Mouse (Mus musculus): ENCODE measurements around the gene Rbbp4.
"Not testable (repeated sequence)": the region's sequence is repeated elsewhere in the genome, so short reads cannot be mapped to it uniquely, and the experiment has no call there.

Gene Rbbp4

DNA sequence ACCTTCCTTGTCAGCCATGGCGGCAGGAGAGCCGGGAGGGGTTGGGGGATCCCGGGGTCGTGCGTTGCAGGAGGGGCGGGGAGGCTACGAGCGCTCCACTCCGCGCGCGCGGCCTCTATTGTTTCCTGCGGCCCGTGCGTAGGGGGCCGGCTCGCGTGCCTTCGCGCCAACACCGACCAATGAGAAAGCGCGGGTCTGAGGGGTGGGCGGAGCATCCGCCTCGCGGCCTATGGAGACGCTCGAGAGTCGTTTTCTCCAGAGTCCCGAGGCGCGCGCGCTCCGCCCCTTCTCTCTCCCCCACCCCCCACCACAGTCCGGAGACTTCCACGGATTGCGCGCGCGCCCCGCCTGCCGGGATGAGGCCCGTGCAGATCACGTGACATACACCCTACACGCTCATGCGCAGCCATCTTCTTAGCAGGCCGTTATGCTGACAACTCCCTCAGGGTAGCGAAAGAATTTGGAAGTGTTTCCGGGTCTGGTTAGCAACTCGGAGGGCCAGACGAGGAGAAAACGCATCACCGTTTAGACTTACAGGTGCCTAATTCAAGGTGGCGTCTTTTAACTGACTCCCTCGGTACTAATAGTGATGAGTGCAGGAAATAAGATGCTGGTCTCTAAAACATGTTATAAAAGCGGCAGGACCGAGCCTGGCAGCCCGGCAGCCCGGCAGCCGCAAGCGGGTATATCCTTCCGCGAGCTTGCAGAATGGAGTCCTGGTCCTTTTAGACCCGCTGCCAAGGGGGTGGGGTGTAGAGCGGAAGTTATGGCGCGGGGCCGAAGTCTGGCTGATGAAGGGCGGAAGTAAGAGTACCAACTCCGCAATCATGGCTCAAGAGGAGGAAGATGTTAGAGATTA is at the start of gene Rbbp4, which contains the start of gene Zbtb8os:
Rbbp4 (minus strand) TSS at position 155 of the 859 bp plus-strand sequence.
Zbtb8os (plus strand) TSS at position 480 of the 859 bp plus-strand sequence.
- DNase-seq (ENCODE audit: low read depth, low spot score) = peak; percentile 98

DNA sequence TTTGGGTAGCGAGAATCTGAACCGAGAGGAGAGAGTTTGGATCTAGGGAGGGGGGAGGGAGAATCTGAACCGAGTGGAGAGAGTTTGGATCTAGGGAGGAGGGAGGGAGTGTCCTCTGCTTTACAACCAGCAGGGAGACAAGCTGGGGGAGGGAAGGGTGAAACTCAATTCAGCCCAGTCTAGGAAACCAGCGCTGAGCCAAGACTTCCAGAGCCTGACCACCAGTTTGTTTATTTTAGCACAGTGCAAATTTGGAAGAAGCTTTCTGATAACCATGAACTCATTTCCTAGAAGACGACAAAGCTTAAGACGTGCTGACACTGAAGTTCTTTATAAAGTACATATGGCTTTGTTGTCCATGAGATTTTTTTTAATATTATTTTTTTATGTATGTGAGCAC is 49.3 kb upstream of the Rbbp4 start:
- peak; percentile 38 for DNase-seq (ENCODE audit: low read depth, low spot score)

GRCm38 (mm10) chr4:129383586-129383985 is 48.4 kb upstream of the Rbbp4 start:
- no peak for DNase-seq (ENCODE audit: low read depth, low spot score)

GRCm38 (mm10) chr4:129382488-129382887 is 47.3 kb upstream of the Rbbp4 start:
- peak; percentile 69 for DNase-seq (ENCODE audit: low read depth, low spot score)

GRCm38 (mm10) chr4:129382029-129382428 is 46.9 kb upstream of the Rbbp4 start:
- DNase-seq (ENCODE audit: low read depth, low spot score) = no peak

DNA sequence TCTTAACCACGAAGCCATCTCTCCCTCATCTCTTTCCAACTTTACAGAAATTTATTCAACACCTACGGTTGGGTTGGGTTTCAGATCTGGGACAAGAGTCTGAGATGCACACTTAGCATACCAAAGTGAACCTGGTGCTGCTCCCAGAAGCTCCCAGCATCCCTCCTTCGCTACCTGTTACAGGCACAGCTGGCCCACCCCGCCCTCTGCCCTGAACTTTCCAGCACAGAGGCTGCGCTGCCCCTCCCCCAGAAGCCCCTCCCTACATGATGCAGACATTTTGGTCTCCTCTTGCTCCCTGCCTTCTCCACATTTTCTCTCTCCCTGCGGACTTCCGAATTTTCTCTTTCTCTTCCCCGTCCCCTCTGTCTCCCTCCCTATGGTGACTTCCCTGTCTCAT is 46.0 kb upstream of the Rbbp4 start:
- DNase-seq (ENCODE audit: low read depth, low spot score) = no peak

GRCm38 (mm10) chr4:129379805-129380204 is 44.6 kb upstream of the Rbbp4 start:
- DNase-seq (ENCODE audit: low read depth, low spot score) = no peak

- DNase-seq (ENCODE audit: low read depth, low spot score) = no peak
These were observed 42.6 kb upstream of the Rbbp4 start, which contains the start of gene Zbtb8a for GRCm38 (mm10) chr4:129377601-129378390. TSS of gene Zbtb8a (minus strand) at chr4:129378116.

- no peak for DNase-seq (ENCODE audit: low read depth, low spot score)
These were observed 41.9 kb upstream of the Rbbp4 start for GRCm38 (mm10) chr4:129376961-129377545.

- DNase-seq (ENCODE audit: low read depth, low spot score) = no peak
These were observed 40.7 kb upstream of the Rbbp4 start for GRCm38 (mm10) chr4:129375821-129376220.

- DNase-seq (ENCODE audit: low read depth, low spot score) = no peak
These were observed 39.8 kb upstream of the Rbbp4 start for GRCm38 (mm10) chr4:129375000-129375399.

DNA sequence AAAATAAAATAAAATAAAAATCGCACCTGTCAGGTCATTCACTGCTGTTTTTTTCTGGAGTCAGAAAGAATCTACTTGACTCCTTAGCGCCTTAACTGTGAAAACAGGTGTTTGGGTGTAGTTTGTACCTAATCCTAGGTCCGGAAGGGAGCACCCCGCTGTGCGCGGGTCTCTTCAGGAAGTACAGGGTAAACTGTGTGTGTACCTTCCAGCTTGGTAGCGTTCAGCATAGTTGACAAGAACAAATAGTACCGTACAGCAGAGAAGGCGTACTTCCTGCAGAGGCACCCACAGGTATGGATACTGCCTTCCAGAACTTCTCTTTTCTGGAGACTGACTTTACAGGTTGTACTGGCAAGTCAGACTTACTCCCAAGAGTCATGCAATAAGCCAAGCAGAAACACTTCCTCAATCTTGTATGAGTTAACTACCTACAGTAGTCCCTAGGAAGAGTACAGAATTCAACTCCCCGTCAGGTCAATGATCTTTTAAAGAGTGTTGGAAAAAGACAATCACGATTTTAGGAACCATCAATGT is 39.1 kb upstream of the Rbbp4 start:
- DNase-seq (ENCODE audit: low read depth, low spot score) = no peak

GRCm38 (mm10) chr4:129373202-129373976 is 38.2 kb upstream of the Rbbp4 start:
- DNase-seq (ENCODE audit: low read depth, low spot score) = no peak

DNA sequence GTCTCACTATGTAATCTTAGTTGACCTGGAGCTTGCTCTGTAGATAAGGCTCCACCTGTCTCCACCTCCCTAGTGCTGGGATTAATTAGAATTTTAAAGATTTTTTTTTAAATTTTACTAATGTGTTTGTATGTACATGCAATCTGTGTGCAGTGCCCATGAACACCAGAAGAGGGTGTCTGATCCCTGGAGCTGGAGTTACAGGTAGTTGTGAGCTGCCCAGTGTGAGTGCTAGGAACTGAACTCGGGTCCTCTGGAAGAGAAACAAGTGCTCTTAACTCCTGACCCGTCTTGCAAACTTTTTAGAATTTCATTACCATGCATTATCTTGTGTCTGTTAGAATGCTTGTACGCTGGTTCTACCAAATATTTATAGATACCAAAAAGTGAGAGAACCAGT is 36.2 kb upstream of the Rbbp4 start:
- DNase-seq (ENCODE audit: low read depth, low spot score) = no peak

- DNase-seq (ENCODE audit: low read depth, low spot score) = no peak
These were observed 30.1 kb upstream of the Rbbp4 start for GRCm38 (mm10) chr4:129365224-129365623.

DNA sequence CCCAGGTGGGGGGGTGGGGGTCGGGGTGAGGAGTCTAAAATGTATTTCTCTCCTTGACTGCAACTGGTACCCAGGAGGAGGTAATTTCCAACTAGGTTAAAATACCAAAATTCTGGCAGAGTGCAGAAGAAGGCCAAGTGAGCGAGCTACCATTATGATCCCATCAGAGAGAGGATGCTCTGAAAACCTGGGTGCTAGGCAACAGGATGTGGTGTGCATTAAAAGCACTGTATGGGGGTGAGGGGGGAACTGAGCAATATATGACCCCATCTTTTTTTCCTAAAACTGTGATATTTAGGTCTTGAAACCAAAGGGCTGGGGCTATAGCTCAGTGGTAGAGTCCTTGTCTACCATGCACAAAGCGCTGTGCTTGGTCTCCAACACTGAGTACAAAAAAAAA is 29.2 kb upstream of the Rbbp4 start:
- no peak for DNase-seq (ENCODE audit: low read depth, low spot score)

GRCm38 (mm10) chr4:129363463-129363862 is 28.3 kb upstream of the Rbbp4 start:
- DNase-seq (ENCODE audit: low read depth, low spot score) = no peak

- DNase-seq (ENCODE audit: low read depth, low spot score) = no peak
These were observed 27.6 kb upstream of the Rbbp4 start for GRCm38 (mm10) chr4:129362771-129363170.

- not testable (repeated sequence) for DNase-seq (ENCODE audit: low read depth, low spot score)
These were observed 27.1 kb upstream of the Rbbp4 start for GRCm38 (mm10) chr4:129362238-129362637.

DNA sequence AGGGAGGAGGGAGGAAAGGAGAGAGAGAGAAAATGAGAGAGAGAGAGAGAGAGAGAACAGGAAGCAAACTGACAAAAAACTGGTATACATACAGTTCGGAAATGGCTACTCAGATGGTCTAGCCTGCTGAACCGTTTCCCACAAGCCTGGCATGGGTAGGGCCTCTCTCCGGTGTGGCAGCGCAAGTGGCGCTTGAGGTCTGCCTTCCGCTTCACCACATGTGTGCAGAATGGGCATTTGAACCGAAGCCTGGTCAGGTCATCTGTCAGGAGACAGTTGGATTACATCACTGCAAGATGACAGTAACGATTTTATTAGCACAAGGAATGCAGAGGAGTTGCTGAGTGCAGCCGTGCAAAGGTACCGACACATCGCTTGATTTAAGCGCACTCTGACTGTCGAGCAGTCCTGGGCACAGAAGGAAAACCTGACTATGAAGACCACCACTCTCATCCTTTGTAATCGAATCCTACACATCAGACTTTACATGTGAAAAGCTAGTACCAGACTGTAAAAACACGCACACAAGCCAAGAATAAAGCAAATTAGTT is 22.5 kb upstream of the Rbbp4 start:
- no peak for DNase-seq (ENCODE audit: low read depth, low spot score)

GRCm38 (mm10) chr4:129354236-129354635 is 19.1 kb upstream of the Rbbp4 start:
- no peak for DNase-seq (ENCODE audit: low read depth, low spot score)
